Mouse (Mus musculus) Muller cell, postnatal 12 days (primary cell): ENCODE measurements around the gene Tlx1.

ENCODE experiments used
- DNase-seq: peaks from one replicate; pipeline ENCODE4 v3.0.0-alpha.2; 2015; ENCODE audit errors: inconsistent ontology term

Gene Tlx1

GRCm38 (mm10) chr19:45158896-45159295 lies 8.4 kb downstream of the Tlx1 start:
- DNase-seq = no peak

GRCm38 (mm10) chr19:45159491-45159890 lies 9.0 kb downstream of the Tlx1 start:
- DNase-seq = no peak

- no peak for DNase-seq
These were observed 9.5 kb downstream of the Tlx1 start for GRCm38 (mm10) chr19:45159991-45160390.

GRCm38 (mm10) chr19:45160523-45160922 lies 10.0 kb downstream of the Tlx1 start:
- no peak for DNase-seq

GRCm38 (mm10) chr19:45161093-45161492 lies 10.6 kb downstream of the Tlx1 start:
- peak; percentile 72 for DNase-seq

GRCm38 (mm10) chr19:45162181-45162580 lies 11.7 kb downstream of the Tlx1 start:
- DNase-seq = no peak

- DNase-seq = no peak
These were observed 12.4 kb downstream of the Tlx1 start for GRCm38 (mm10) chr19:45162871-45163270.

GRCm38 (mm10) chr19:45170451-45170850 lies 20.0 kb downstream of the Tlx1 start:
- DNase-seq = no peak

GRCm38 (mm10) chr19:45174803-45175202 lies 24.3 kb downstream of the Tlx1 start:
- DNase-seq = no peak

- peak; percentile 47 for DNase-seq
These were observed 25.8 kb downstream of the Tlx1 start for GRCm38 (mm10) chr19:45176269-45176668.

- DNase-seq = peak; percentile 60
These were observed 26.7 kb downstream of the Tlx1 start for GRCm38 (mm10) chr19:45177004-45177737.

- DNase-seq = no peak
These were observed 29.0 kb downstream of the Tlx1 start for GRCm38 (mm10) chr19:45179451-45179850.

- no peak for DNase-seq
These were observed 30.0 kb downstream of the Tlx1 start for GRCm38 (mm10) chr19:45180447-45180846.

- no peak for DNase-seq
These were observed 44.2 kb downstream of the Tlx1 start for GRCm38 (mm10) chr19:45194651-45195050.

GRCm38 (mm10) chr19:45196967-45197366 lies 46.5 kb downstream of the Tlx1 start:
- no peak for DNase-seq

- no peak for DNase-seq
These were observed 55.0 kb downstream of the Tlx1 start for GRCm38 (mm10) chr19:45205311-45206105.
